Comparison of ENCODE assay signal across 13 mouse cellular contexts in genomic region chr17:86906601-86907000, GRCm38 (mm10). TPM values are rescaled to one million over a fixed set of nuclear protein-coding genes. Genes with fewer than 3 reads are reported as not detected.
DNase-seq lines count a peak whose midpoint lies in the region; ATAC-seq and TF ChIP-seq lines count a peak whose summit lies in the region.
"Had no signal": no experiment of that assay in that cellular context is flagged by ENCODE, and none has a peak within 500 bp of the region (broad histone marks: within the 10 kb centered on the region; RNA-seq: fewer than 3 reads in every experiment).

No protein-coding gene starts in this region.

- no peak overlapping the region for H3K9ac ChIP-seq in lung, embryonic 14.5 days
- no peak overlapping the region for H3K9ac ChIP-seq in intestine, embryonic 15.5 days
- no peak overlapping the region for H3K9ac ChIP-seq in kidney, embryonic 16.5 days (replicated peaks; ENCODE audit: low read length)

- H3K27ac ChIP-seq in lung, embryonic 14.5 days (ENCODE audit: low read depth), result no peak overlapping the region
- no peak overlapping the region for H3K27ac ChIP-seq in intestine, embryonic 15.5 days
- no peak overlapping the region for H3K27ac ChIP-seq in kidney, embryonic 16.5 days (ENCODE audit: low read length)

- TF ChIP-seq POLR2A in lung, adult 2 months (IDR thresholded peaks at IDR 0.05; ENCODE audit: borderline replicate concordance, extremely low read depth, low read depth, low read length), result no peak

- no peaks in the 10 kb centered on the region for H3K27me3 ChIP-seq in lung, embryonic 14.5 days (ENCODE audit: insufficient read depth, low read length)
- H3K27me3 ChIP-seq in intestine, embryonic 15.5 days (replicated peaks), result no peaks in the 10 kb centered on the region; the same call in 1 of the 2 replicates
- no peaks in the 10 kb centered on the region for H3K27me3 ChIP-seq in kidney, embryonic 16.5 days (ENCODE audit: insufficient read depth, low read length)

- H3K4me3 ChIP-seq in lung, embryonic 14.5 days (ENCODE audit: low read depth, low read length), result no peak overlapping the region
- no peak overlapping the region for H3K4me3 ChIP-seq in lung, adult 2 months (replicated peaks; ENCODE audit: extremely low read depth, low read depth, low read length)
- no peak overlapping the region for H3K4me3 ChIP-seq in intestine, embryonic 15.5 days (replicated peaks)
- H3K4me3 ChIP-seq in kidney, embryonic 16.5 days (ENCODE audit: low read length), result no peak overlapping the region
- H3K4me3 ChIP-seq: heart, adult 2 months; myocyte had no signal

- H3K4me1 ChIP-seq in lung, embryonic 14.5 days (ENCODE audit: insufficient read depth), result no peaks in the 10 kb centered on the region
- H3K4me1 ChIP-seq in lung, adult 2 months (ENCODE audit: control insufficient read depth, insufficient read depth, low read length), result peaks cover 22% of the 10 kb centered on the region
- peaks cover 8% of the 10 kb centered on the region; the same call in 1 of the 2 replicates for H3K4me1 ChIP-seq in intestine, embryonic 15.5 days (replicated peaks)
- H3K4me1 ChIP-seq in kidney, embryonic 16.5 days (ENCODE audit: insufficient read depth, low read length), result peaks cover 17% of the 10 kb centered on the region

- ATAC-seq in lung, embryonic 14.5 days (ENCODE audit: insufficient read depth), result no peak
- ATAC-seq in intestine, embryonic 15.5 days, result 0 out of 2 replicates have a peak, but pooled peaks have one; percentile 4
- no peak for ATAC-seq in kidney, embryonic 16.5 days (ENCODE audit: low FRiP score, low TSS enrichment)

- WGBS in lung, embryonic 14.5 days, result 19% methylated on average over 6 of the region's 6 CpGs
- WGBS in lung, adult 2 months, result 20% methylated on average over 6 of the region's 6 CpGs
- 34% methylated on average over 6 of the region's 6 CpGs for WGBS in intestine, embryonic 15.5 days
- 27% methylated on average over 6 of the region's 6 CpGs for WGBS in kidney, embryonic 16.5 days

- H3K4me2 ChIP-seq in lung, embryonic 14.5 days, result no peak overlapping the region
- no peak overlapping the region for H3K4me2 ChIP-seq in intestine, embryonic 15.5 days (replicated peaks)
- H3K4me2 ChIP-seq in kidney, embryonic 16.5 days (replicated peaks; ENCODE audit: low read depth, low read length), result no peak overlapping the region

- peak; percentile 30 for DNase-seq in adrenal gland, postnatal 10 days
- DNase-seq in adrenal gland, adult 2 months, result no peak
- DNase-seq in lung, embryonic 14.5 days, result peak; percentile 35
- no peak for DNase-seq in lung, adult 2 months
- DNase-seq in ES-CJ7 (ENCODE audit: low read depth, low spot score), result peak; percentile 54
- DNase-seq in urinary bladder, adult 2 months (ENCODE audit: low spot score), result no peak

- peak; percentile 46 for TF ChIP-seq CTCF in lung, embryonic 14.5 days (IDR thresholded peaks at IDR 0.05; ENCODE audit: low read depth)
- TF ChIP-seq CTCF in lung, adult 2 months (IDR thresholded peaks at IDR 0.05; ENCODE audit: insufficient read depth, low read length), result no peak

- H3K9me3 ChIP-seq in lung, embryonic 14.5 days (ENCODE audit: low read depth, low read length), result no peaks in the 10 kb centered on the region
- no peaks in the 10 kb centered on the region for H3K9me3 ChIP-seq in intestine, embryonic 15.5 days
- H3K9me3 ChIP-seq in kidney, embryonic 16.5 days (ENCODE audit: low read length), result no peaks in the 10 kb centered on the region

- no peaks in the 10 kb centered on the region for H3K36me3 ChIP-seq in lung, embryonic 14.5 days (ENCODE audit: insufficient read depth)
- H3K36me3 ChIP-seq in intestine, embryonic 15.5 days, result no peaks in the 10 kb centered on the region
- H3K36me3 ChIP-seq in kidney, embryonic 16.5 days (ENCODE audit: insufficient read depth, low read length), result no peaks in the 10 kb centered on the region

RNA-seq across cellular contexts. Expression of gene Tmem247, which starts 10.5 kb away (rescaled TPM):
- not detected for total RNA-seq in adrenal gland, postnatal 10 days (2021)
- total RNA-seq in adrenal gland, adult 2 months (2021), result not detected
- not detected in 2 replicates for polyA plus RNA-seq in adrenal gland, adult 2 months (2012; rRNA removed)
- not detected in 2 replicates for polyA plus RNA-seq in lung, embryonic 14.5 days (2014; fragmentation: Nextera tagmentation; extraction: Ambion mirVana)
- polyA plus RNA-seq in lung, adult 2 months (2012; rRNA removed), result not detected in 2 replicates
- polyA plus RNA-seq in intestine, embryonic 15.5 days (2015; fragmentation: Nextera tagmentation; extraction: Ambion mirVana), result not detected in 2 replicates
- not detected in 2 replicates for polyA plus RNA-seq in urinary bladder, adult 2 months (2012; rRNA removed)
- not detected in 2 replicates for polyA plus RNA-seq in kidney, embryonic 16.5 days (2015; fragmentation: Nextera tagmentation; extraction: Ambion mirVana)
- total RNA-seq: heart, adult 2 months; left cerebral cortex, postnatal 10 days had no signal
- polyA plus RNA-seq: forebrain, embryonic 14.5 days; heart, adult 2 months; hindbrain, embryonic 16.5 days; myocyte had no signal

RNA-seq across cellular contexts. Expression of gene Atp6v1e2, which starts 41.1 kb away (rescaled TPM):
- total RNA-seq in adrenal gland, postnatal 10 days (2021), result not detected
- not detected for total RNA-seq in adrenal gland, adult 2 months (2021)
- not detected in 2 replicates for polyA plus RNA-seq in adrenal gland, adult 2 months (2012; rRNA removed)
- polyA plus RNA-seq in lung, embryonic 14.5 days (2014; fragmentation: Nextera tagmentation; extraction: Ambion mirVana), result not detected in 2 replicates
- not detected in 2 replicates for polyA plus RNA-seq in lung, adult 2 months (2012; rRNA removed)
- polyA plus RNA-seq in intestine, embryonic 15.5 days (2015; fragmentation: Nextera tagmentation; extraction: Ambion mirVana), result not detected in 2 replicates
- polyA plus RNA-seq in urinary bladder, adult 2 months (2012; rRNA removed), result not detected in 2 replicates
- polyA plus RNA-seq in kidney, embryonic 16.5 days (2015; fragmentation: Nextera tagmentation; extraction: Ambion mirVana), result not detected in 2 replicates
- total RNA-seq: heart, adult 2 months; left cerebral cortex, postnatal 10 days had no signal
- polyA plus RNA-seq: forebrain, embryonic 14.5 days; heart, adult 2 months; myocyte had no signal

RNA-seq across cellular contexts. Expression of gene Rhoq, which starts 56.3 kb away (rescaled TPM):
- total RNA-seq in adrenal gland, postnatal 10 days (2021), result 100 to 1,000 TPM in 1 of 2 experiments, 10 to 100 TPM in 1; 92.3 to 100 TPM
- 100 to 1,000 TPM; 100 to 101 TPM for total RNA-seq in adrenal gland, adult 2 months (2021)
- 34.9 and 42.3 TPM in 2 replicates for polyA plus RNA-seq in adrenal gland, adult 2 months (2012; rRNA removed)
- polyA plus RNA-seq in lung, embryonic 14.5 days (2014; fragmentation: Nextera tagmentation; extraction: Ambion mirVana), result 17.6 and 19.4 TPM in 2 replicates
- polyA plus RNA-seq in lung, adult 2 months (2012; rRNA removed), result 25.0 and 28.3 TPM in 2 replicates
- polyA plus RNA-seq in intestine, embryonic 15.5 days (2015; fragmentation: Nextera tagmentation; extraction: Ambion mirVana), result 11.2 and 11.6 TPM in 2 replicates
- polyA plus RNA-seq in urinary bladder, adult 2 months (2012; rRNA removed), result 43.4 and 52.5 TPM in 2 replicates
- polyA plus RNA-seq in kidney, embryonic 16.5 days (2015; fragmentation: Nextera tagmentation; extraction: Ambion mirVana), result 12.9 and 14.0 TPM in 2 replicates

Comparison
In these comparisons a context has a peak if more than half of its experiments do, and no peak if none do; other contexts are left out.
1. DNase-seq: peak in adrenal gland, postnatal 10 days (single experiment), lung, embryonic 14.5 days (single experiment) and ES-CJ7 (single experiment); none in adrenal gland, adult 2 months (single experiment), lung, adult 2 months (single experiment) and urinary bladder, adult 2 months (single experiment).